Mouse (Mus musculus): ENCODE measurements around the gene Kcmf1.
"Not testable (repeated sequence)": the region's sequence is repeated elsewhere in the genome, so short reads cannot be mapped to it uniquely, and the experiment has no call there.

Kcmf1 gene

DNA sequence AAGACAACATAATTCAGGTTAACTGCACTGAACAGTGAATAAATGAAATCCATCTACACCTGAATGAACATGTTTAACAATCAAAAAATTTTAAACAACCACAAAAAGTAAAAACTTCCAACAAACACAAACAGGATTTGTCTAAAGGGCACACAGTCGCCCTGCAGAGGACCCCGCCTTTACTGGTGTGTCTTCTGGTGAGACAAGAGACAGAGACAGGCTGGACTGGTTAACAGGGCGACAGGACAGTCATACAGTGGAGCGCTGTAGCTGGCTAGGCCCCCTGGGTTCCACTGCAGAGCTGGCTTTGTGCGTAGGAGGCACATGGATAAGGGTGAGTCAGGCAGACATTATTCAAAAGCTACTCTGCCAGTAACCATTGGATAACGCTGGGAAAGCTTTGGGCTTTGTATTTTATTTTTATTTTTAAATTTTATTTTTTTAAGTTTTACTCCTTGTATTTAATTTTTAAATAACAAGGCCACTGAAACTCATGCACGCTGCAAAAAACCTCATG is 57.7 kb downstream of the Kcmf1 start:
- no peak for DNase-seq (ENCODE audit: low read depth, low spot score)

GRCm38 (mm10) chr6:72840867-72841780 is 58.7 kb downstream of the Kcmf1 start:
- DNase-seq (ENCODE audit: low read depth, low spot score), result no peak

DNA sequence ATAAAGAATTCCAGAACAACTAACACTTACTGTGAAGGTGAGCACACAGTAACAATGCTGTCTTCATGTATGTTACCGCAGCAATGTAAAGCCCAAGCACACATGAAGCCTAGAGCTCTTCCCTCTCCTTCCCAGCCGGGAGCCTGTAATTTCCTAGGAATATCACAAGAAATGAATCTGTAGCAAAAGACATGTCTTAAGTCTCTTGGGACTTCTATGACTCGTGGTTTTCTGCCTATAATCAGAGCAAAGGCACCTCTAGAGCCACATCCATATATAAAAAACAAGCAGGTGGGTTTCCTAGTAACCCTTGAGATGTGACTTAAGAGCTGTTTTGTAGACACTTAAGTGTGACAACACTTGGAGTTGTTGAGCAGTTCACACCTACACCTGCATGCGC is 62.0 kb downstream of the Kcmf1 start:
- no peak for DNase-seq (ENCODE audit: low read depth, low spot score)

- no peak for DNase-seq (ENCODE audit: low read depth, low spot score)
These were observed 65.3 kb downstream of the Kcmf1 start for GRCm38 (mm10) chr6:72834518-72834917.

DNA sequence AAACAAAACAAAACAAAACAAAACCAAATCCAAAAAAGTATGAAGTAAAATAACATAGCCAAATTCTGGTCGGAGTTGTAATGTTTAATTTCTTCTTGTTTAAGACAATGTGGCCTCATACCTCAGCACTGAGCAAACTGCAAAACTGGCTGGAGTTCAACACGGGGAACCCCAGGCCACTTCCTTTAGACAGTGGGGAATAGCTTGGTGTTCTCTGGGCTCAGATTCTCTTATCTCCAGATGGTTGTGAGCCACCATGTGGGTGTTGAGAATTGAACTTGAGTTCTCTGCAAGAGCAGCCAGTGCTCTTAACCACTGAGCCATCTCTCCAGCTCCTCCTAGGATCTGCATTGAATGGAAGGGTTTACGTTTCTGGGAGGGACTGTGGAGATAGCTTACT is 67.9 kb downstream of the Kcmf1 start:
- no peak for DNase-seq (ENCODE audit: low read depth, low spot score)

GRCm38 (mm10) chr6:72831276-72831675 is 68.5 kb downstream of the Kcmf1 start:
- DNase-seq (ENCODE audit: low read depth, low spot score), result peak; percentile 68

DNA sequence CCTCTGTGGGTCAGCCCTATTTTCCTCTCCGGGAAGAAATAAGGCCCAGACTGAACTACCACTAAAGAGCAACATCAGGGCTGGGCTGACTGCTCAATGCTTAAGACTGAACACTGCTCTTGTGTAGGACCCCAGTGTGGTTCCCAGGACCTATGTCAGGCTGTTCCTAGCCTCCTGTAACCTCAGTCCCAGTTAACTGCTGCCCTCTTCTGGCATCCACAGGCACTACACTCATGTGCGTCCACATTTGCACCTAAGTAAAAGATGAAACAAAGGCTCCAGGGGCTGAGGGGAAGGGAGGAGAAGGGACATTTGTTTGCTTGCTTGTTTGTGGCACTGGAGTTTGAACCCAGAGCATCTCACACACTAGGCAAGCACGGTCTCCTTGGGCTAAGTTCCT is 70.9 kb downstream of the Kcmf1 start:
- peak; percentile 81 for DNase-seq (ENCODE audit: low read depth, low spot score)

GRCm38 (mm10) chr6:72828037-72828436 is 71.7 kb downstream of the Kcmf1 start:
- DNase-seq (ENCODE audit: low read depth, low spot score), result not testable (repeated sequence)

- no peak for DNase-seq (ENCODE audit: low read depth, low spot score)
These were observed 74.0 kb downstream of the Kcmf1 start for GRCm38 (mm10) chr6:72825762-72826161.

DNA sequence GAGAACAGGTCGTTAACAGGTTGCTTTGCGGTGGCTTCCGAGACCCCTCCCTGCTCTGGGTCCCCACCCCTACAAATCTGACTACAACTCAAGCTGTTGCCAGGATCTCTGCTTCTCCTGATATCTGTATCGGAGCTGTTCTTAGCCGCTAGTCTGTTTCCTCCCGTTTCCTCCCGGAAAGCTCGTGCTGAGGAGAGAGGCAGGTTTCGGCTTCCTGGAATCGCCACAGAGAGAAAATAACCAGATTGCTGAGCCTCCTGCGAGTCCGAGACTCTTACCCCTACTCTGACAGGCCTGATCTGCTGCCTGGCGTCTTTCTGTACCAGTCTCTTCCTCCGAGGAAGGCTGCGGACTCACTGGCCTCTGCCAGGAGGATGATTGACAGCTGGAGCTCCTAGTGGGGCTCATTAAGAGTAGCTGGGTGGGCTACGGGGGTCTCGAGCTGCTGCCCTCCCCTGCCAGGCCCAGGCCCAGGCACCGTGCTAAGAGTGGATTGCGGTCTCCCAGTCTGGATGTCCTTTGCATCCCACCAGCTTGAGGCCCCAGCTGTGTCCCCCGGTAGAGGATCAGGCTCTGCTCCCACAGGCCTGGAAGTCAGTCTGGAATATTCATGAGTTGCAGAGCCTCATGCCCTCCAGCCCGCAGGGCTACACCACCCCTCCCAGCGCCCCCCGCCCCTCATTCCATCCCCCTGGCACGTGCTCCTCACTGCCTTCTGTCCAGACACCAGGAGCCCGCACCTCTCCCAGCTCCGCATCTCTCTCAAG is 74.6 kb downstream of the Kcmf1 start:
- no peak for DNase-seq (ENCODE audit: low read depth, low spot score)

DNA sequence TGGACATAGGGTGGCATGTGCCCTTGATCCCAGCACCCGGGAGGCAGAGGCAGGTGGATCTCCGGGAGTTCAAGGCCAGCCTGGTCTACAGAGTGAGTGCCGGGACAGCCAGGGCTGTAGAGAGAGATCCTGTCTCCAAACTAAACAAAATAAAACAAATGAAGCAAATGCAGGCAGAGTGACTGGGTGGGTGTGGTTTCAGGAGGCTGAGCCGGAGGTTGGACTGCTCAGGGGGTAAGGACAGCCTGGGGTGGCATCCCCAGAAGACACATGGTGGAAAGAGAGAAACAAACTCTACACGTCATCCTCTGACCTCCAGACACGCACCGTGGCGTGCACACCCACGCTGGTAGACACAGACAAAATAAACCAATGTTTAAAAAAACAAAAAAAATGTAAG is 86.3 kb downstream of the Kcmf1 start:
- no peak for DNase-seq (ENCODE audit: low read depth, low spot score)

- no peak for DNase-seq (ENCODE audit: low read depth, low spot score)
These were observed 89.5 kb downstream of the Kcmf1 start for GRCm38 (mm10) chr6:72810248-72810647.

- no peak for DNase-seq (ENCODE audit: low read depth, low spot score)
These were observed 90.1 kb downstream of the Kcmf1 start for GRCm38 (mm10) chr6:72809522-72810149.

DNA sequence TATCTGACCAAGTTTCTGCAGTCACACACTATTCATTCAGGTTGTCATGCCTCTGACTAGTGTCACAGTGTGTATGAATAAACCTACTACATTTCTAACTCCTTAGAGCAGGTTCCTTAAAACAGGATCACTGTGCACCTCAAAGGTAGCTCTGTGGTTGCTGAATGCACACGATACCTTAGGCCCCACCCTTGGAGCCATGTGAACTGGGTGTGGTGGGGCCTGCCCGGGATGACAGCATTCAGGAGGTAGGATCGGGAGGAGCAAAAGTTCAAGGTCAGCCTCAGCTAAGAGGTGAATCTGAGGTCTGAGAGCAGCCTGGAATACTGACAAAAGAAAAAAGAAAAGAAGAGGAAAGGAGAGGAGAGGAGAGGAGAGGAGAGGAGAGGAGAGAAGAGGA is 91.4 kb downstream of the Kcmf1 start:
- no peak for DNase-seq (ENCODE audit: low read depth, low spot score)

DNA sequence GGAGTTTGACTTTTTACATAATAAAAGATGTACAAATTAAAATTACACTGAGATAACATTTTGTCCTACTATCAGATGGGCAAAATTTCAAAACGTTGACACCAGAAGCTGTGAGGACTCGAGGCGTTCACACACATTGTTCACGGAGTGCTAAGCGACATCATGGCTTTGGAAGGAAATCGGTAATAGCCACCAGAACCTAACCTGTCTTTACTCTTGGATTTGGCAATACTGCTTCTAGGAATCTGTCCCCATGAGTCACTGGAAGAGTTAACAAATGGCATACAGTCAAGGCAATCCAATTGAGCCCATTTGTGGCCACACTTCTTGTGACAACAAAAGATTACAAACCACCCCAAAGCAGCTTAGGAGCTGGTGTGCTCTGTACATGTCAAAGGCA is 96.1 kb downstream of the Kcmf1 start:
- DNase-seq (ENCODE audit: low read depth, low spot score), result no peak

GRCm38 (mm10) chr6:72802119-72802518 is 97.7 kb downstream of the Kcmf1 start:
- DNase-seq (ENCODE audit: low read depth, low spot score), result no peak

- DNase-seq (ENCODE audit: low read depth, low spot score), result no peak
These were observed 99.1 kb downstream of the Kcmf1 start for GRCm38 (mm10) chr6:72800641-72801040.

DNA sequence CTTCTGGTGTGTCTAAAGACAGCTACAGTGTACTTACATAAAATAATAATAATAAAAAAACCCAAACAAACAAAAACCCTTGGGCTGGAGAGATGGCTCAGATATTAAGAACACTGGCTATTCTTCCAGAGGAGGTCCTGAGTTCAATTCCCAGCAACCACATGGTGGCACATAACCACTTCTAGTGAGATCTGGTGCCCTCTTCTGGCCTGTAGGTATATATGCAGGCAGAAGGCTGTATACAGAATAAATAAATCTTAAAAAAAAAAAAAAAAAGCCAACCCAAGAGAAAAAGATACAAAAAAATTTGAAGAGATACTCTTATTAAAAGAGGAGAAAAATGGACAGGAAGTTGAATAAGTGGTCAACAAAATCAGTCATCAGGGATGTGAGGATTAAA is 102.0 kb downstream of the Kcmf1 start:
- DNase-seq (ENCODE audit: low read depth, low spot score), result no peak

- DNase-seq (ENCODE audit: low read depth, low spot score), result no peak
These were observed 104.3 kb downstream of the Kcmf1 start for GRCm38 (mm10) chr6:72795444-72795843.

GRCm38 (mm10) chr6:72794870-72795269 is 104.9 kb downstream of the Kcmf1 start:
- DNase-seq (ENCODE audit: low read depth, low spot score), result no peak

- DNase-seq (ENCODE audit: low read depth, low spot score), result no peak
These were observed 107.1 kb downstream of the Kcmf1 start for GRCm38 (mm10) chr6:72792641-72793040.
